Mouse (Mus musculus): ENCODE results near the gene Fam102a. TPM values are rescaled to one million over a fixed set of nuclear protein-coding genes. Genes with fewer than 3 reads are reported as not detected.

Fam102a gene
- polyA plus RNA-seq, 1 experiment from 2014 or later, result 6.7 TPM

DNA sequence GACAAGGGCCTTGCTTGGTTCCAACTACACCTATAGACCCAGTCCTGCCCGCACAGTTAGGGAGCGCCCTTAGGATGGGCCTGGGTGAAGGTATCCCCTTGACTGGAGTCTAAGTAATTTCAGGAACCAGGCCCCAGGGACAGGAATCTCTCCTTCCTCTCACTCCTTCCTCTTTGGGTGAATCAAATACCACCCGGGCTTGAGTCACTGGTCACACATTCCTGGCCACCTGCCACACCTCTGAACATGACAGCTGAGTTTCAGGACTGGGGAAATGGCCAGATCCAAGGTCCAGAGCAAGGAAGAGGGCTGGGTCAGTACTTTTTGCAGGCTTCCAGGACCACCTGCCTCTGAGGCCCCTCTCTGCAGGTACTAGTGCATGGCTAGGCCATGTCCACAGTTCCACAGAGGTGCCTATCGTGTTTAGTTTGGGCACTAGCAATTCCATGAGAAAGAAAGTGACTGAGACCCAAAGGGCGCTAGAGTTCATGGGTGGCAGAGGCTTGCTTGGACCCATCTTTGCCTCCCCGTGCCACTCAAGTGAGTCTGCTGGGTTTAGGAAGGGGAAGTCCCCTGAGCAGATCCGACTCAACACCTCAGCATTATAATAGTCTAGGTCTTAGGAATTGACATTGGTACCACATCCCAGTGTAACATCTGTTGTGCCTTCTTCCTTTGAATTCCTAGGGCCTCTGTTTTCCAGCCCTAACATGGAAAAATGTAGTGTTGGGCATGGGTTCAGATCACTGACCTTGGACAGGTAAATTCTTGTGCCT lies 13.0 kb downstream of the Fam102a start:
- Histone ChIP-seq H3K4me1 (ENCODE audit: control insufficient read depth, insufficient read depth, low read length) (peaks cover 7% of the 10 kb centered on the region; the same call in 1 of the 2 replicates), H3K4me3 (ENCODE audit: low read depth, low read length) (no peak overlapping the region), H3K9me3 (ENCODE audit: control insufficient read depth, low read length) (no peaks in the 10 kb centered on the region), H3K4me2 (ENCODE audit: low read depth, low read length) (no peak overlapping the region), H3K27me3 (ENCODE audit: control insufficient read depth, insufficient read depth, low read length) (no peaks in the 10 kb centered on the region), H3K27ac (ENCODE audit: low read depth, low read length) (no peak overlapping the region), H3K9ac (replicated peaks; ENCODE audit: low read depth, low read length) (no peak overlapping the region), H3K36me3 (ENCODE audit: control insufficient read depth, insufficient read depth, low read length) (no peaks in the 10 kb centered on the region)
- WGBS, result 92% methylated on average over 7 of the region's 7 CpGs
- ATAC-seq (ENCODE audit: low read depth), result no peak

GRCm38 (mm10) chr2:32549171-32549570 lies 14.0 kb downstream of the Fam102a start:
- Histone ChIP-seq H3K27ac (ENCODE audit: low read depth, low read length) (no peak overlapping the region), H3K36me3 (ENCODE audit: control insufficient read depth, insufficient read depth, low read length) (no peaks in the 10 kb centered on the region), H3K9me3 (ENCODE audit: control insufficient read depth, low read length) (no peaks in the 10 kb centered on the region), H3K4me3 (ENCODE audit: low read depth, low read length) (no peak overlapping the region), H3K4me1 (ENCODE audit: control insufficient read depth, insufficient read depth, low read length) (peaks cover 6% of the 10 kb centered on the region; the same call in 1 of the 2 replicates), H3K4me2 (ENCODE audit: low read depth, low read length) (no peak overlapping the region), H3K9ac (replicated peaks; ENCODE audit: low read depth, low read length) (no peak overlapping the region), H3K27me3 (ENCODE audit: control insufficient read depth, insufficient read depth, low read length) (no peaks in the 10 kb centered on the region)
- 90% methylated on average over 9 of the region's 9 CpGs for WGBS
- no peak for ATAC-seq (ENCODE audit: low read depth)

- Histone ChIP-seq H3K9me3 (ENCODE audit: control insufficient read depth, low read length) (no peaks in the 10 kb centered on the region), H3K27me3 (ENCODE audit: control insufficient read depth, insufficient read depth, low read length) (no peaks in the 10 kb centered on the region), H3K36me3 (ENCODE audit: control insufficient read depth, insufficient read depth, low read length) (no peaks in the 10 kb centered on the region), H3K4me1 (ENCODE audit: control insufficient read depth, insufficient read depth, low read length) (peaks cover 6% of the 10 kb centered on the region; the same call in 1 of the 2 replicates), H3K9ac (replicated peaks; ENCODE audit: low read depth, low read length) (no peak overlapping the region), H3K27ac (ENCODE audit: low read depth, low read length) (no peak overlapping the region), H3K4me2 (ENCODE audit: low read depth, low read length) (no peak overlapping the region), H3K4me3 (ENCODE audit: low read depth, low read length) (no peak overlapping the region)
- ATAC-seq (ENCODE audit: low read depth), result no peak
- 68% methylated on average over 6 of the region's 6 CpGs for WGBS
Observed at GRCm38 (mm10) chr2:32549764-32550163, 14.6 kb downstream of the Fam102a start.

- no peak overlapping the region for H3K4me3 ChIP-seq (ENCODE audit: low read depth, low read length)
- no peaks in the 10 kb centered on the region for H3K36me3 ChIP-seq (ENCODE audit: control insufficient read depth, insufficient read depth, low read length)
- no peak overlapping the region for H3K9ac ChIP-seq (replicated peaks; ENCODE audit: low read depth, low read length)
- no peak overlapping the region for H3K27ac ChIP-seq (ENCODE audit: low read depth, low read length)
- no peaks in the 10 kb centered on the region for H3K27me3 ChIP-seq (ENCODE audit: control insufficient read depth, insufficient read depth, low read length)
- no peak for ATAC-seq (ENCODE audit: low read depth)
- 88% methylated on average over 5 of the region's 5 CpGs for WGBS
- no peak overlapping the region for H3K4me2 ChIP-seq (ENCODE audit: low read depth, low read length)
- H3K4me1 ChIP-seq (ENCODE audit: control insufficient read depth, insufficient read depth, low read length), result peaks cover 6% of the 10 kb centered on the region; the same call in 1 of the 2 replicates
- no peaks in the 10 kb centered on the region for H3K9me3 ChIP-seq (ENCODE audit: control insufficient read depth, low read length)
Observed at GRCm38 (mm10) chr2:32551236-32551635, 16.1 kb downstream of the Fam102a start.

GRCm38 (mm10) chr2:32553592-32554148 lies 18.5 kb downstream of the Fam102a start:
- no peak for ATAC-seq (ENCODE audit: low read depth)
- H3K4me3 ChIP-seq (ENCODE audit: low read depth, low read length), result no peak overlapping the region
- no peak overlapping the region for H3K4me2 ChIP-seq (ENCODE audit: low read depth, low read length)
- H3K4me1 ChIP-seq (ENCODE audit: control insufficient read depth, insufficient read depth, low read length), result peaks cover 12% of the 10 kb centered on the region; the same call in 1 of the 2 replicates
- WGBS, result 78% methylated on average over 7 of the region's 7 CpGs
- no peaks in the 10 kb centered on the region for H3K9me3 ChIP-seq (ENCODE audit: control insufficient read depth, low read length)
- no peak overlapping the region for H3K27ac ChIP-seq (ENCODE audit: low read depth, low read length)
- no peaks in the 10 kb centered on the region for H3K36me3 ChIP-seq (ENCODE audit: control insufficient read depth, insufficient read depth, low read length)
- H3K27me3 ChIP-seq (ENCODE audit: control insufficient read depth, insufficient read depth, low read length), result no peaks in the 10 kb centered on the region
- H3K9ac ChIP-seq (replicated peaks; ENCODE audit: low read depth, low read length), result no peak overlapping the region

- no peak for ATAC-seq (ENCODE audit: low read depth)
- Histone ChIP-seq H3K4me1 (ENCODE audit: control insufficient read depth, insufficient read depth, low read length) (peaks cover 16% of the 10 kb centered on the region; the same call in 1 of the 2 replicates), H3K4me2 (ENCODE audit: low read depth, low read length) (no peak overlapping the region), H3K27ac (ENCODE audit: low read depth, low read length) (no peak overlapping the region), H3K9me3 (ENCODE audit: control insufficient read depth, low read length) (no peaks in the 10 kb centered on the region), H3K9ac (replicated peaks; ENCODE audit: low read depth, low read length) (no peak overlapping the region), H3K27me3 (ENCODE audit: control insufficient read depth, insufficient read depth, low read length) (no peaks in the 10 kb centered on the region), H3K4me3 (ENCODE audit: low read depth, low read length) (no peak overlapping the region), H3K36me3 (ENCODE audit: control insufficient read depth, insufficient read depth, low read length) (no peaks in the 10 kb centered on the region)
- 39% methylated on average over 4 of the region's 4 CpGs for whole genome bisulfite sequencing
Observed at GRCm38 (mm10) chr2:32555484-32555883, 20.4 kb downstream of the Fam102a start.

- H3K4me3 ChIP-seq (ENCODE audit: low read depth, low read length), result no peak overlapping the region
- H3K4me1 ChIP-seq (ENCODE audit: control insufficient read depth, insufficient read depth, low read length), result peaks cover 14% of the 10 kb centered on the region; the same call in 1 of the 2 replicates
- H3K27ac ChIP-seq (ENCODE audit: low read depth, low read length), result peak overlapping the region; percentile 16; the same call in 1 of the 2 replicates
- no peaks in the 10 kb centered on the region for H3K27me3 ChIP-seq (ENCODE audit: control insufficient read depth, insufficient read depth, low read length)
- no peak overlapping the region for H3K9ac ChIP-seq (replicated peaks; ENCODE audit: low read depth, low read length)
- no peaks in the 10 kb centered on the region for H3K36me3 ChIP-seq (ENCODE audit: control insufficient read depth, insufficient read depth, low read length)
- no peaks in the 10 kb centered on the region for H3K9me3 ChIP-seq (ENCODE audit: control insufficient read depth, low read length)
- no peak overlapping the region for H3K4me2 ChIP-seq (ENCODE audit: low read depth, low read length)
- ATAC-seq (ENCODE audit: low read depth), result no peak
- 67% methylated on average over 7 of the region's 7 CpGs for WGBS
Observed at GRCm38 (mm10) chr2:32556019-32556418, 20.9 kb downstream of the Fam102a start.

GRCm38 (mm10) chr2:32559570-32559969 lies 24.4 kb downstream of the Fam102a start:
- ATAC-seq (ENCODE audit: low read depth), result peak; percentile 87
- H3K27ac ChIP-seq (ENCODE audit: low read depth, low read length), result peak overlapping the region; percentile 71
- no peaks in the 10 kb centered on the region for H3K27me3 ChIP-seq (ENCODE audit: control insufficient read depth, insufficient read depth, low read length)
- H3K36me3 ChIP-seq (ENCODE audit: control insufficient read depth, insufficient read depth, low read length), result peaks cover 11% of the 10 kb centered on the region; the same call in 1 of the 2 replicates
- H3K9ac ChIP-seq (replicated peaks; ENCODE audit: low read depth, low read length), result no peak overlapping the region
- H3K4me3 ChIP-seq (ENCODE audit: low read depth, low read length), result no peak overlapping the region
- H3K9me3 ChIP-seq (ENCODE audit: control insufficient read depth, low read length), result no peaks in the 10 kb centered on the region
- peaks cover 14% of the 10 kb centered on the region; the same call in 1 of the 2 replicates for H3K4me1 ChIP-seq (ENCODE audit: control insufficient read depth, insufficient read depth, low read length)
- WGBS, result 3% methylated on average over 5 of the region's 5 CpGs
- H3K4me2 ChIP-seq (ENCODE audit: low read depth, low read length), result no peak overlapping the region

DNA sequence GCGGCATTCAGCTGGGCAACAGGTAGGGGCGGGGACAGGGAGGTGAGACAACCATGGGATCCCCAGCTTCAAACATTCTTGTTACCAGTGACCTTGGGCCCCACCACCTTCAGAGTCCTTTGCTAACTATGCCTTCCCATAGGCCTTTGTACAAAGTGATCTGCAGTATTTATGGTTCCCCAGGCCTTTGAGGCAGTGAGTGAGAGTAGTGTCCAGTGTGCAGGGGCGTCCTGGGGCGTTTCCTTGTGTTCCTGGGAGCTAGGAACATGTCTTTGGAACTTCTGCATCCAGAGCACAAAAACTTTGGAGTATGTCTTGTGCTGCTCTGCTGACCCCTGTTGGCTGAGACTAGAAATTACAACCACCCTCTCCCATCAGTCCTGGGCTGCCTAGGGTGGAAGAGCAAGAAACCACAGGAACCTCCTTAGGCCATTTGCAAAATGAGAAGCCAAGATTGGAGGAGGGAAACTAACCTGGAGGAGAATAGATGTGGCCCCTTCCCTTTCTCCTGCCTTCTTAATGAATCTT lies 31.5 kb downstream of the Fam102a start:
- WGBS, result 45% methylated on average over 4 of the region's 4 CpGs
- no peak overlapping the region for H3K27ac ChIP-seq (ENCODE audit: low read depth, low read length)
- no peak overlapping the region for H3K4me3 ChIP-seq (ENCODE audit: low read depth, low read length)
- H3K4me2 ChIP-seq (ENCODE audit: low read depth, low read length), result no peak overlapping the region
- no peak overlapping the region for H3K9ac ChIP-seq (replicated peaks; ENCODE audit: low read depth, low read length)
- H3K4me1 ChIP-seq (ENCODE audit: control insufficient read depth, insufficient read depth, low read length), result peaks cover 3% of the 10 kb centered on the region
- no peaks in the 10 kb centered on the region for H3K9me3 ChIP-seq (ENCODE audit: control insufficient read depth, low read length)
- H3K27me3 ChIP-seq (ENCODE audit: control insufficient read depth, insufficient read depth, low read length), result no peaks in the 10 kb centered on the region
- H3K36me3 ChIP-seq (ENCODE audit: control insufficient read depth, insufficient read depth, low read length), result peaks cover 36% of the 10 kb centered on the region
- ATAC-seq (ENCODE audit: low read depth), result no peak
